Mouse (Mus musculus) neural tube, embryonic 12.5 days (tissue): ENCODE data around the gene Fam32a. TPM values are rescaled to one million over a fixed set of nuclear protein-coding genes. Genes with fewer than 3 reads are reported as not detected.

Source experiments
- ATAC-seq: fragments of 200-750 bp; cut with Nextera tagmentation; 2 replicates; pipeline ENCODE4 v1.8.0; 2017; ENCODE audit warnings: low read depth, mild to moderate bottlenecking, moderate TSS enrichment, moderate library complexity; ENCODE audit not compliant: low FRiP score
- H3K27ac ChIP-seq: fragments of 300-500 bp; sonication (generic); 2 replicates; pipeline ENCODE4 v1.5.1; 2016
- H3K27me3 ChIP-seq: fragments of 300-500 bp; sonication (generic); replicated peaks from 2 replicates; pipeline ENCODE4 v1.6.1; 2016; ENCODE audit warnings: mild to moderate bottlenecking
- H3K36me3 ChIP-seq: fragments of 300-500 bp; sonication (generic); 2 replicates; pipeline ENCODE4 v1.6.1; 2016; ENCODE audit warnings: mild to moderate bottlenecking
- H3K4me1 ChIP-seq: fragments of 300-500 bp; sonication (generic); 2 replicates; pipeline ENCODE4 v1.6.1; 2016
- H3K4me2 ChIP-seq: fragments of 300-500 bp; sonication (generic); replicated peaks from 2 replicates; pipeline ENCODE4 v1.6.1; 2016; ENCODE audit warnings: mild to moderate bottlenecking
- H3K4me3 ChIP-seq: fragments of 300-500 bp; sonication (generic); 2 replicates; pipeline ENCODE4 v1.5.1; 2016
- H3K9ac ChIP-seq: fragments of 300-500 bp; sonication (generic); 2 replicates; pipeline ENCODE4 v1.6.1; 2016; ENCODE audit warnings: mild to moderate bottlenecking
- H3K9me3 ChIP-seq: fragments of 300-500 bp; sonication (generic); 2 replicates; pipeline ENCODE4 v1.6.1; 2016; ENCODE audit warnings: mild to moderate bottlenecking
- WGBS: fragments of 180-500 bp; shearing (Covaris S2); methylation state at CpG from one replicate; pipeline ENCODE4 v1.1.7; 2016; 5-methylcytosine and 5-hydroxymethylcytosine counted together
- polyA plus RNA-seq: library from polyadenylated mRNA; unstranded; fragments of >200 nt; fragmentation: Nextera tagmentation; extraction: Ambion mirVana; gene quantifications from 2 replicates; pipeline ENCODE4 v1.2.1, GENCODE M21; 2016

The Fam32a gene
- polyA plus RNA-seq, 1 experiment from 2014 or later: 88.8 TPM

DNA sequence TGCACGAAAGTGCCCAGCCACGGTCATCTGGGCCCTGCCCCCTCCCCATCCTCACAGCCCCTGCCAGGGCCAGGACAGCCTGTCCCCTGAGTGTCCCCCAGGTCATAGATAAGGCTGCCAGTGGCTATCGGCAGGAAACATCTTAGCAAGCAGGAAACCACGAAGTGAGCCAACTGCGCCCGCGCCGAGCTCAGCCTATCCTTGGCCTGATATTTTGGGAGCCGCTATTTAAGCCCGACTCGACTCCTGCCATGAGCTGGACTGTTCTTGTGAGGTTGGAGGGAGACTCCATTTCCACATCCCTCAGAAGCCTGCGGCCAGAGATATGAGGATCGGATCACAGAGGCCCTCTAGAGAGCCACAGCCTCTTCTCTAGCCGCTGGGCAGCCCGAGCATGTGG is 48.8 kb downstream of the Fam32a start:
- 82% methylated on average over 15 of the region's 15 CpGs for WGBS
- Histone ChIP-seq H3K27ac (no peak overlapping the region), H3K9me3 (no peaks in the 10 kb centered on the region), H3K36me3 (no peaks in the 10 kb centered on the region), H3K9ac (no peak overlapping the region), H3K27me3 (no peaks in the 10 kb centered on the region), H3K4me2 (no peak overlapping the region), H3K4me3 (no peak overlapping the region), H3K4me1 (no peaks in the 10 kb centered on the region)
- no peak for ATAC-seq

- Histone ChIP-seq H3K27me3 (no peaks in the 10 kb centered on the region), H3K4me3 (no peak overlapping the region), H3K9ac (no peak overlapping the region), H3K4me1 (no peaks in the 10 kb centered on the region), H3K36me3 (no peaks in the 10 kb centered on the region), H3K9me3 (no peaks in the 10 kb centered on the region), H3K27ac (no peak overlapping the region), H3K4me2 (no peak overlapping the region)
- no peak for ATAC-seq
- 87% methylated on average over 12 of the region's 12 CpGs for WGBS
These were observed 51.1 kb downstream of the Fam32a start for GRCm38 (mm10) chr8:72270606-72271005.

- Histone ChIP-seq H3K4me1 (no peaks in the 10 kb centered on the region), H3K27ac (no peak overlapping the region), H3K9ac (no peak overlapping the region), H3K36me3 (no peaks in the 10 kb centered on the region), H3K4me2 (no peak overlapping the region), H3K27me3 (no peaks in the 10 kb centered on the region), H3K9me3 (no peaks in the 10 kb centered on the region), H3K4me3 (no peak overlapping the region)
- WGBS: 82% methylated on average over 11 of the region's 11 CpGs
- ATAC-seq: no peak
These were observed 51.6 kb downstream of the Fam32a start for GRCm38 (mm10) chr8:72271051-72271660.

GRCm38 (mm10) chr8:72271691-72272090 is 52.2 kb downstream of the Fam32a start:
- Histone ChIP-seq H3K36me3 (no peaks in the 10 kb centered on the region), H3K9me3 (no peaks in the 10 kb centered on the region), H3K27ac (no peak overlapping the region), H3K4me2 (no peak overlapping the region), H3K9ac (no peak overlapping the region), H3K27me3 (no peaks in the 10 kb centered on the region), H3K4me1 (no peaks in the 10 kb centered on the region), H3K4me3 (no peak overlapping the region)
- ATAC-seq: no peak
- 74% methylated on average over 3 of the region's 3 CpGs for WGBS

DNA sequence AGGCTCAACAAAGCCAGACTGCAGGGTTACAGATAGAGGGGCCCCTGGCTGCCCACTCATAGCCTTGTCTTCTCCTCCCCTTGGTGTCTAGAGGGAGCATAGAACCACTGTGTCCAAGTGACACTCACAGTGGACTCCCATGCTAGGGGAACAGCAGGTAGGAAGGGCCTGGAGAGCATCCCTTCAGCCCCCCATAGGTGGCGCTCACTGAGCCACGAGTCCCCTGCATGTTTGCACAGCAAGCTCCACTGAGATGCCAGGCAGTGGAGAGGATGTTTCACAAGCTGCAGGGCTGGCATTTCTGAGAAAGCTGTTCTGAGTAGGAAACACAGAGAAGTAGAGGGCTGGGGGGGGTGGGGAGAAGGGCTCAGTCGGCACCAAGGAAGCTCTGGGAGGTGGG is 52.8 kb downstream of the Fam32a start:
- no peaks in the 10 kb centered on the region for H3K36me3 ChIP-seq
- no peaks in the 10 kb centered on the region for H3K27me3 ChIP-seq
- no peaks in the 10 kb centered on the region for H3K4me1 ChIP-seq
- no peak overlapping the region for H3K4me2 ChIP-seq
- 0 out of 2 replicates have a peak, but pooled peaks have one; percentile 13 for ATAC-seq
- H3K4me3 ChIP-seq: no peak overlapping the region
- H3K27ac ChIP-seq: no peak overlapping the region
- H3K9ac ChIP-seq: no peak overlapping the region
- H3K9me3 ChIP-seq: no peaks in the 10 kb centered on the region
- 20% methylated on average over 3 of the region's 3 CpGs for WGBS

- no peaks in the 10 kb centered on the region for H3K27me3 ChIP-seq
- H3K4me1 ChIP-seq: no peaks in the 10 kb centered on the region
- no peak for ATAC-seq
- H3K4me3 ChIP-seq: no peak overlapping the region
- no peak overlapping the region for H3K4me2 ChIP-seq
- no peak overlapping the region for H3K27ac ChIP-seq
- no peak overlapping the region for H3K9ac ChIP-seq
- H3K36me3 ChIP-seq: no peaks in the 10 kb centered on the region
- WGBS: 65% methylated on average over 1 of the region's 1 CpGs
- no peaks in the 10 kb centered on the region for H3K9me3 ChIP-seq
These were observed 53.7 kb downstream of the Fam32a start for GRCm38 (mm10) chr8:72273111-72273770.

GRCm38 (mm10) chr8:72273807-72274206 is 54.3 kb downstream of the Fam32a start:
- Histone ChIP-seq H3K36me3 (no peaks in the 10 kb centered on the region), H3K27ac (no peak overlapping the region), H3K4me1 (no peaks in the 10 kb centered on the region), H3K9me3 (no peaks in the 10 kb centered on the region), H3K27me3 (no peaks in the 10 kb centered on the region), H3K4me3 (no peak overlapping the region), H3K4me2 (no peak overlapping the region), H3K9ac (no peak overlapping the region)
- ATAC-seq: no peak
- 76% methylated on average over 5 of the region's 5 CpGs for WGBS

Other genes with a start within 250 kb of the Fam32a start
- 0.73 and 0.77 TPM in 2 replicates for gene Cyp4f18, start 210.1 kb upstream of the Fam32a start, polyA plus RNA-seq
- gene Olfr372, start 178.5 kb upstream of the Fam32a start, polyA plus RNA-seq: not detected in 2 replicates
- gene Olfr373, start 136.6 kb upstream of the Fam32a start, polyA plus RNA-seq: not detected in 2 replicates
- gene Olfr374, start 112.7 kb upstream of the Fam32a start, polyA plus RNA-seq: 0.15 TPM in 1 of 2 replicates, not detected in the other
- 377 and 417 TPM in 2 replicates for gene Tpm4, start 84.8 kb upstream of the Fam32a start, polyA plus RNA-seq
- 113 and 114 TPM in 2 replicates for gene Rab8a, start 58.5 kb upstream of the Fam32a start, polyA plus RNA-seq
- 0.22 TPM in 1 of 2 replicates, not detected in the other for gene Hsh2d, start 30.1 kb upstream of the Fam32a start, polyA plus RNA-seq
- gene Cib3, start 6.9 kb upstream of the Fam32a start, polyA plus RNA-seq: not detected in 2 replicates
- gene Gm11034, start 6.1 kb upstream of the Fam32a start, polyA plus RNA-seq: not detected in 2 replicates
- gene Ap1m1, start 20.3 kb downstream of the Fam32a start, polyA plus RNA-seq: 206 and 207 TPM in 2 replicates
- gene Gm10282, start 85.5 kb downstream of the Fam32a start, polyA plus RNA-seq: 21.4 and 25.2 TPM in 2 replicates
- gene Klf2, start 99.3 kb downstream of the Fam32a start, polyA plus RNA-seq: 10.3 and 10.9 TPM in 2 replicates
- 69.6 and 74.0 TPM in 2 replicates for gene Eps15l1, start 201.7 kb downstream of the Fam32a start, polyA plus RNA-seq
- gene Calr3, start 224.1 kb downstream of the Fam32a start, polyA plus RNA-seq: 0.66 and 1.1 TPM in 2 replicates
- gene 1700030K09Rik, start 224.2 kb downstream of the Fam32a start, polyA plus RNA-seq: 15.4 and 16.7 TPM in 2 replicates